Mouse (Mus musculus) kidney, adult 2 months (tissue): ENCODE data around the gene Rpl9.

Experiments used
- CTCF ChIP-seq: fragments of 200-500 bp; conservative IDR thresholded peaks from 2 replicates; pipeline ENCODE4 v1.5.1; 2011; ENCODE audit warnings: low read depth, mild to moderate bottlenecking, control low read depth, low read length, moderate library complexity, mixed read lengths; ENCODE audit not compliant: insufficient read depth, insufficient read length
- POLR2A ChIP-seq: fragments of 200-500 bp; IDR thresholded peaks from one replicate; pipeline ENCODE4 v1.6.1; 2011; ENCODE audit warnings: low read depth, low read length, control low read depth

DNA sequence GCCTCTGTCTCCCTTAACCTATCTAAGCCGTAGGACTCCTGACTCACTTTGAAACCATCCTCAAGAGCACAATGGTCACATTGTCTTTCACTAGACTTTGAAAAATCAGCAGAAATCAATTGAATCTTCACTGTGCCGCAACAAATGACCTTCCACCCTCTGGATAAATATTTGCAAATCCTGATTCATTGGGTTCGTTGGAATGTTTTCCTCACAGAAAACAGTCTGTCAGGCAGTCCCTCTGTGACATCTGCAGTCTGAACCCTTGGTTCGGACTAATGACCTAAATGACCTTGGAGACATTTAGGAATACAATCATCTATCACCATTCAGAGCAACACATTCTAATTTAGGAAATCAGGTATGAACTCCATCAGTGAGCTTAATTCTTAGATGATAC is 51.1 kb downstream of the Rpl9 start:
- TF ChIP-seq CTCF (no peak), POLR2A (no peak)
